Mouse (Mus musculus) midbrain, embryonic 13.5 days (tissue): ENCODE measurements at regions not wholly inside any gene's neighbourhood (a gene's known extent, or its start where the extent isn't known, plus 50 kb on each side); places are given as distances from the start of the nearest gene placed in this dataset.

Source experiments
- ATAC-seq: fragments of 200-750 bp; cut with Nextera tagmentation; 2 replicates; pipeline ENCODE4 v1.8.0; 2017; ENCODE audit warnings: mild to moderate bottlenecking, moderate TSS enrichment, moderate library complexity
- H3K27ac ChIP-seq: fragments of 300-500 bp; sonication (generic); 2 replicates; pipeline ENCODE4 v1.5.1; 2015; ENCODE audit warnings: inconsistent platforms, mild to moderate bottlenecking, moderate library complexity
- H3K27me3 ChIP-seq: fragments of 300-500 bp; sonication (generic); 2 replicates; pipeline ENCODE4 v1.6.1; 2015; ENCODE audit warnings: mild to moderate bottlenecking, inconsistent platforms
- H3K36me3 ChIP-seq: fragments of 300-500 bp; sonication (generic); 2 replicates; pipeline ENCODE4 v1.6.1; 2015; ENCODE audit warnings: mild to moderate bottlenecking, inconsistent platforms
- H3K4me1 ChIP-seq: fragments of 300-500 bp; sonication (generic); replicated peaks from 2 replicates; pipeline ENCODE4 v1.6.1; 2015; ENCODE audit warnings: inconsistent platforms
- H3K4me2 ChIP-seq: fragments of 300-500 bp; sonication (generic); replicated peaks from 2 replicates; pipeline ENCODE4 v1.6.1; 2015; ENCODE audit warnings: moderate library complexity, mild to moderate bottlenecking, inconsistent platforms
- H3K4me3 ChIP-seq: fragments of 300-500 bp; sonication (generic); replicated peaks from 2 replicates; pipeline ENCODE4 v1.5.1; 2015; ENCODE audit warnings: mild to moderate bottlenecking, inconsistent platforms
- H3K9ac ChIP-seq: fragments of 300-500 bp; sonication (generic); replicated peaks from 2 replicates; pipeline ENCODE4 v1.6.1; 2015; ENCODE audit warnings: mild to moderate bottlenecking, inconsistent platforms
- H3K9me3 ChIP-seq: fragments of 300-500 bp; sonication (generic); 2 replicates; pipeline ENCODE4 v1.6.1; 2016; ENCODE audit warnings: mild to moderate bottlenecking, inconsistent platforms
- WGBS: fragments of 180-500 bp; shearing (Covaris S2); methylation state at CpG from one replicate; pipeline ENCODE4 v1.1.7; 2015; 5-methylcytosine and 5-hydroxymethylcytosine counted together

- Histone ChIP-seq H3K4me2 (no peak overlapping the region), H3K4me1 (no peaks in the 10 kb centered on the region; the same call in 1 of the 2 replicates), H3K27me3 (no peaks in the 10 kb centered on the region), H3K9me3 (no peaks in the 10 kb centered on the region), H3K4me3 (no peak overlapping the region), H3K27ac (no peak overlapping the region), H3K9ac (no peak overlapping the region), H3K36me3 (no peaks in the 10 kb centered on the region)
- no peak for ATAC-seq
Observed at GRCm38 (mm10) chr12:25613473-25613872, 516.5 kb upstream of the Id2 start.

- no peaks in the 10 kb centered on the region for H3K36me3 ChIP-seq
- no peak overlapping the region for H3K27ac ChIP-seq
- ATAC-seq: peak; percentile 73; the same call in 1 of the 2 replicates
- no peak overlapping the region for H3K4me3 ChIP-seq
- H3K9me3 ChIP-seq: no peaks in the 10 kb centered on the region
- no peaks in the 10 kb centered on the region; the same call in 1 of the 2 replicates for H3K4me1 ChIP-seq
- H3K4me2 ChIP-seq: no peak overlapping the region
- no peak overlapping the region for H3K9ac ChIP-seq
- 35% methylated on average over 2 of the region's 2 CpGs for WGBS
- H3K27me3 ChIP-seq: no peaks in the 10 kb centered on the region
Observed at GRCm38 (mm10) chr12:25609045-25609444, 512.1 kb upstream of the Id2 start.

- no peak overlapping the region for H3K4me3 ChIP-seq
- WGBS: 86% methylated on average over 3 of the region's 3 CpGs
- H3K27me3 ChIP-seq: no peaks in the 10 kb centered on the region
- no peak overlapping the region for H3K4me2 ChIP-seq
- H3K4me1 ChIP-seq: no peaks in the 10 kb centered on the region; the same call in 1 of the 2 replicates
- no peaks in the 10 kb centered on the region for H3K9me3 ChIP-seq
- H3K9ac ChIP-seq: no peak overlapping the region
- H3K27ac ChIP-seq: no peak overlapping the region
- no peak for ATAC-seq
- H3K36me3 ChIP-seq: no peaks in the 10 kb centered on the region
Observed at GRCm38 (mm10) chr12:25605396-25605795, 508.5 kb upstream of the Id2 start.

DNA sequence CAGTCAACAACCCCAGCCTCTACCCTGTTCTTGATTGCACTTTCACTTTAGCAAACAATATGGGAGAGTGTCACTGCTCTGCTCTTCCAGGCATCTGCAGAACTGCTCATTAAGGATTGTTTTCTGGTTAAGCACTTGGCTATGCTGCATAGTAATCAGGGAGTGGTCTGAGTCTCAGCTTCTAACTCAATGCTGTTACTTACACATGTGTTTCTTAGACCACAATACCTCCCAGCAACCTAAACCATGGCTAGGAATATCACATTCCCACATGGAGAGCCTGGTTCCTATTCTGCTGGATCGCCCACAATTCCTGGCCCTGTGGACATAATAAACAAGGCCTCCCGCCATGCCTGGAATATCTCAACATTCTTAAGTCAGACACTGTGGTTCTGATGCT lies 493.3 kb upstream of the Id2 start:
- no peak overlapping the region for H3K4me2 ChIP-seq
- WGBS: 88% methylated on average over 2 of the region's 2 CpGs
- no peak for ATAC-seq
- no peak overlapping the region for H3K27ac ChIP-seq
- H3K27me3 ChIP-seq: no peaks in the 10 kb centered on the region
- peaks cover under 1% of the 10 kb centered on the region; the same call in 1 of the 2 replicates for H3K9me3 ChIP-seq
- no peaks in the 10 kb centered on the region for H3K4me1 ChIP-seq
- no peak overlapping the region for H3K4me3 ChIP-seq
- no peaks in the 10 kb centered on the region for H3K36me3 ChIP-seq
- no peak overlapping the region for H3K9ac ChIP-seq

DNA sequence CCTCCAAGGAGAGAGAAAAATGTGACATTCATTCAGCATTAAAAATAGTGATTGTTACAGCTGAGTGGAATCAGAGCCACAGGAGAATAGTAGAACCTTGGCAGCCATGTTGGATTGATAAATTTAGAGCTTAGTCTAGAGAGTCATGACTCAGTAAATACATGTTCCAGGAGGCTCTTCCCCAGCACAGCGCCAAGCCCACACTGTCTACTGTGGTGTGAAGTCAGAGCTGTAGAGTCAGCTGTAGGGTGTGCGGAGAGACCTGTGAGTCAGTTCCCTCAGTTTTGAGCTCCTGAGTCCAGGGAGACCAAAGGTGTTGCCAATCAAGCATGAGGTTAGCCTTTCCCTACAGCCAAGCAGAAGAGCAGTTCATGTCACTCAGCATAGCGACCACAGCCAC lies 488.8 kb upstream of the Id2 start:
- ATAC-seq: no peak
- Histone ChIP-seq H3K27me3 (no peaks in the 10 kb centered on the region), H3K4me1 (0 out of 2 replicates have a peak, but pooled peaks cover 2% of the 10 kb centered on the region), H3K4me3 (no peak overlapping the region), H3K4me2 (no peak overlapping the region), H3K27ac (no peak overlapping the region), H3K9ac (no peak overlapping the region), H3K36me3 (no peaks in the 10 kb centered on the region), H3K9me3 (no peaks in the 10 kb centered on the region; the same call in 1 of the 2 replicates)
- 91% methylated on average over 3 of the region's 3 CpGs for WGBS

DNA sequence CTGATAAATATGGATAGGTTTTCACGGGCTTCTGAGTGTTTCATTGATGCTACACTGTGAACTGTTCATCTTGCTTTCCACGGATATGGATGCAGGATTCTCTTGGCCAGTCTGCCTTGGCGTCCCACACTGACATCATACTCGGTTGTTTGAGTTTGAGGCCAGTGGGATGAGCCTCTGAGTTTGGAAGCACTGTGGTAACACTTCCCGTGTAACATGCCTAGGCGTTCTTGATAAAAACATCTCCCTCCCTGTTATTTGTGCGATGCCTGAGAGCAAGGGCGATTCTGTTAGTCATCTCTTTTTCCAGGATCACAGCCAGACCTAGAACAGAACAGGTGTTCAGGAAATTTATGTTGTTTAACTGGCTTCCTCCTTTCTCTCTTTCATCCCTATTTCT lies 482.5 kb upstream of the Id2 start:
- ATAC-seq: no peak
- Histone ChIP-seq H3K4me1 (0 out of 2 replicates have a peak, but pooled peaks cover 2% of the 10 kb centered on the region), H3K9me3 (no peaks in the 10 kb centered on the region), H3K27me3 (no peaks in the 10 kb centered on the region), H3K27ac (no peak overlapping the region), H3K36me3 (no peaks in the 10 kb centered on the region), H3K4me3 (no peak overlapping the region), H3K4me2 (no peak overlapping the region), H3K9ac (no peak overlapping the region)
- WGBS: 92% methylated on average over 8 of the region's 8 CpGs

GRCm38 (mm10) chr12:25565131-25565530 lies 468.2 kb upstream of the Id2 start:
- Histone ChIP-seq H3K27me3 (no peaks in the 10 kb centered on the region), H3K4me2 (no peak overlapping the region), H3K36me3 (no peaks in the 10 kb centered on the region), H3K4me3 (no peak overlapping the region), H3K4me1 (no peaks in the 10 kb centered on the region), H3K9ac (no peak overlapping the region), H3K9me3 (no peaks in the 10 kb centered on the region), H3K27ac (no peak overlapping the region)
- 81% methylated on average over 2 of the region's 2 CpGs for WGBS
- no peak for ATAC-seq

DNA sequence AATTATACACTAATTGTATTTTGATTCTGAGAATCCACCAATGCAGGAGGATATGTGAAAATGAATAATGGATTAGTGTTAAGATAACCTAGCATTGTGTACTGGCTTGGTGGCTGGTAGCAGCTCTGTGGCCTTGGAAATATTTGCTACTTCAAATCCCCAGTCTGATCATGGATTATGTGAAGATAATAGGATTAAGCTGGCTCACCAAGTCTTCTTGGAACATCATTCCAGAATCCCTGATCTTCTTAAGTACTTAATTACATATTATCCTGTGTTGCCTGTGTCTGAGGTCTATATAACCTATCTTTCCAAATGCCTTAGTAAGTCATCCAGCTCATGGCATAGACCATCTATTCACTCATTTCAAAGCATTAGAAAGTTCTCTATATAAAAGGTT lies 462.7 kb upstream of the Id2 start:
- no peaks in the 10 kb centered on the region for H3K4me1 ChIP-seq
- no peak for ATAC-seq
- H3K4me3 ChIP-seq: no peak overlapping the region
- no peak overlapping the region for H3K4me2 ChIP-seq
- H3K36me3 ChIP-seq: no peaks in the 10 kb centered on the region
- H3K27me3 ChIP-seq: no peaks in the 10 kb centered on the region
- no peaks in the 10 kb centered on the region for H3K9me3 ChIP-seq
- H3K27ac ChIP-seq: no peak overlapping the region
- no peak overlapping the region for H3K9ac ChIP-seq

- Histone ChIP-seq H3K9ac (no peak overlapping the region), H3K9me3 (no peaks in the 10 kb centered on the region), H3K4me3 (no peak overlapping the region), H3K36me3 (no peaks in the 10 kb centered on the region), H3K4me2 (no peak overlapping the region), H3K27ac (no peak overlapping the region), H3K27me3 (no peaks in the 10 kb centered on the region), H3K4me1 (no peaks in the 10 kb centered on the region)
- WGBS: 89% methylated on average over 1 of the region's 1 CpGs
- no peak for ATAC-seq
Observed at GRCm38 (mm10) chr12:25553656-25554055, 456.7 kb upstream of the Id2 start.

DNA sequence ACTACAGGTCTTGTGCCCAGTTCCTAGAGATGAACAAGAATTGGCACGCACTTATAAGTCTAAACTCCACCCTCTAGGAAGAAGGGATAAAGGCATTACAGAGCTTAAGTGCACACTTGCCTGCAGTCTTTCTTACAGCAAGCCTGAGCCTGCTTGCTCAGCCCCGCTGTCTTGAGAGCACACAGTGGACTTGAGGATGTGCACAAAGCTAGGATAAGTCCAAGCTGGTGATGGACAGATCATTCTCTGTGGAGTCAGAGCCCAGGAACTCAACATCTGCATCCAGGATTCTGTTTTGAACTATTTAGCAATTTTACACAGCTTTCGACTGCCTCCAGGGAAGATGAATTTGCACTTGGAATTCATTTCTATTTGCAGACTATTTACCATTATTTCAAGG lies 452.8 kb upstream of the Id2 start:
- H3K4me3 ChIP-seq: no peak overlapping the region
- no peaks in the 10 kb centered on the region for H3K9me3 ChIP-seq
- no peaks in the 10 kb centered on the region for H3K36me3 ChIP-seq
- no peak for ATAC-seq
- no peak overlapping the region for H3K4me2 ChIP-seq
- no peaks in the 10 kb centered on the region for H3K27me3 ChIP-seq
- 87% methylated on average over 3 of the region's 3 CpGs for WGBS
- no peak overlapping the region for H3K9ac ChIP-seq
- H3K27ac ChIP-seq: no peak overlapping the region
- no peaks in the 10 kb centered on the region for H3K4me1 ChIP-seq

DNA sequence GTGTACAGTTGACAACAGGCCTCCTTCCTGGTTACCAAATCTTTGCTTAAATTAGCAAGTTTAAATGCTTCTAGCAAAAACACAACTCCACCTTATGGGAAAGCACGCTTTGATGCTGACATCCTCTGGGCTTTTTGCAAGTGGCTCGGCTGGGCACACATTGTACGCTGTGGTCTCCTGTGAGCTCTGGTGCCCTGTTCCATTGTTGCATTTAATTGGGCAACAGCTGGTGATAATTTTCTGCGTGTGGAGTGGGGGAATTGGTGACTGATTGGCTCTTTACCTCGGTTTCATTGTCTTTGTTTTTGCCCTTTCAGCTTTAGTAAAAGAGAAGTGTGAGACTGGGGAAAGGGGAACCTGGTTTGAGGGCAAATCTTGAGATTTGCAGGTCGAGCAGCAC lies 447.3 kb upstream of the Id2 start:
- Histone ChIP-seq H3K4me1 (0 out of 2 replicates have a peak, but pooled peaks cover 5% of the 10 kb centered on the region), H3K27me3 (no peaks in the 10 kb centered on the region), H3K36me3 (no peaks in the 10 kb centered on the region), H3K9me3 (no peaks in the 10 kb centered on the region), H3K9ac (no peak overlapping the region), H3K4me3 (no peak overlapping the region), H3K27ac (peak overlapping the region; percentile 21; the same call in 1 of the 2 replicates), H3K4me2 (no peak overlapping the region)
- WGBS: 48% methylated on average over 6 of the region's 6 CpGs
- 0 out of 2 replicates have a peak, but pooled peaks have one; percentile 27 for ATAC-seq

- no peaks in the 10 kb centered on the region for H3K27me3 ChIP-seq
- H3K9ac ChIP-seq: no peak overlapping the region
- no peak overlapping the region for H3K27ac ChIP-seq
- no peak for ATAC-seq
- H3K36me3 ChIP-seq: no peaks in the 10 kb centered on the region
- WGBS: 82% methylated on average over 5 of the region's 5 CpGs
- H3K4me3 ChIP-seq: no peak overlapping the region
- no peaks in the 10 kb centered on the region for H3K4me1 ChIP-seq
- H3K4me2 ChIP-seq: no peak overlapping the region
- no peaks in the 10 kb centered on the region for H3K9me3 ChIP-seq
Observed at GRCm38 (mm10) chr12:25534620-25534950, 437.6 kb upstream of the Id2 start.

DNA sequence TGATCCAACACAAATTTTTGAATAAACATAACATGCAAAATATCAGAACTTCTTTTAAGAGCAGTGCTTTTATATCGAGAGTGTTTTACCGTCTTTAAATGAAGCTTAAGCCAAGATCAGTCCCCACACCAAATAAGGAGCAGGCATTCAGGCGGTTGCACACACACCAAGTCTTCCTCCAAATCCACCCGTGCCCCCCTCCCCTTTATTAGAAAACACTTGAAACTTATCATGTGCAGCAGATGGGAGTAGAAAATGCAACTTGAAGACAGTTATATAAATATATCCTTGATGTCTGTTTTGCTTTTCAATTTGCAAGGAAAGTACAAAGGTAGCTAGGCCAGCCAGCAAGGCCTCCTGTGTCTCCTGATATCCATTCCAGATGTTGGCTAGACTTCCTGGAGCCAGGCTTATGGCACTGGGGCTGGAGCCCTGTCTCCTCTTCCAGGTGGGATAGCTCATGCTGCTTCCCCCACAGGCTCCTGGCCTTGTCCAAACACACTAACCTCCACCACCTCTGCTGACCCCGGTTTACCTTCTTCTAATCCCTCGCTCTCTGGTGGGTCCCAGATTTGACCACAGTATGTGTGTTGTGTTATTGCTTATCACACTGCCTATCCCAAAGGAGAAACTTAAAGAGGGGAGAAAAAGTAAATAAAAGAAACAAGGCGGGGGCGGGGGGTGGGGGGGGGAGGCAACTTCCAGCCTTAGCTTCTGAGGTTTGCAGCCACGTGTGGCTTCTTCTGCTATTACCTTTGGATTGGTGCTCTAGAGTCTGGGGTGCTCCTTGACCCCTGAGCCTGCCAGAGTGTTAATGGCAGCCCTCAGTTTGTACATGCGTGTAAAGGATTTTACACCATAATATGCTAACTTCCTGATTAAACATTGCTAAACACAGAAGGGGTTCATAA lies 437.0 kb upstream of the Id2 start:
- ATAC-seq: no peak
- 89% methylated on average over 10 of the region's 10 CpGs for WGBS
- Histone ChIP-seq H3K27ac (no peak overlapping the region), H3K9me3 (no peaks in the 10 kb centered on the region), H3K4me2 (no peak overlapping the region), H3K27me3 (no peaks in the 10 kb centered on the region), H3K36me3 (no peaks in the 10 kb centered on the region), H3K4me3 (no peak overlapping the region), H3K4me1 (no peaks in the 10 kb centered on the region), H3K9ac (no peak overlapping the region)
